Mouse (Mus musculus): ENCODE results near the gene Ptpra.

GRCm38 (mm10) chr2:130406178-130406577, 43.9 kb upstream of the Ptpra start, which contains the start of gene Tmem239:
- no peak for TF ChIP-seq CTCF (IDR thresholded peaks at IDR 0.05; ENCODE audit: low read depth, low read length)
- no peak for TF ChIP-seq POLR2A (IDR thresholded peaks at IDR 0.05; ENCODE audit: insufficient read depth, low read length)
- no peak for TF ChIP-seq EP300 (IDR thresholded peaks at IDR 0.05; ENCODE audit: insufficient read depth, low read depth, low read length)

All from ES-Bruce4 (cell line).